Mouse (Mus musculus) limb, embryonic 13.5 days (tissue): ENCODE measurements around the gene Exoc3l2. TPM values are rescaled to one million over a fixed set of nuclear protein-coding genes. Genes with fewer than 3 reads are reported as not detected.

Experiments
- ATAC-seq: fragments of 200-750 bp; cut with Nextera tagmentation; 2 replicates; pipeline ENCODE4 v1.8.0; 2017; ENCODE audit warnings: low read depth, moderate number of reproducible peaks, moderate TSS enrichment; ENCODE audit not compliant: low FRiP score
- H3K27ac ChIP-seq: fragments of 300-500 bp; sonication (generic); 2 replicates; pipeline ENCODE4 v1.5.1; 2015; ENCODE audit warnings: inconsistent platforms, mild to moderate bottlenecking, moderate library complexity
- H3K27me3 ChIP-seq: fragments of 300-500 bp; sonication (generic); 2 replicates; pipeline ENCODE4 v1.6.1; 2015; ENCODE audit warnings: mild to moderate bottlenecking, inconsistent platforms
- H3K36me3 ChIP-seq: fragments of 300-500 bp; sonication (generic); 2 replicates; pipeline ENCODE4 v1.6.1; 2015; ENCODE audit warnings: inconsistent platforms, mild to moderate bottlenecking, moderate library complexity
- H3K4me1 ChIP-seq: fragments of 300-500 bp; sonication (generic); 2 replicates; pipeline ENCODE4 v1.6.1; 2015; ENCODE audit warnings: inconsistent platforms
- H3K4me2 ChIP-seq: fragments of 300-500 bp; sonication (generic); replicated peaks from 2 replicates; pipeline ENCODE4 v1.6.1; 2015; ENCODE audit warnings: inconsistent platforms, mild to moderate bottlenecking, moderate library complexity
- H3K4me3 ChIP-seq: fragments of 300-500 bp; sonication (generic); 2 replicates; pipeline ENCODE4 v1.5.1; 2015; ENCODE audit warnings: moderate library complexity, mild to moderate bottlenecking, inconsistent platforms
- H3K9ac ChIP-seq: fragments of 300-500 bp; sonication (generic); 2 replicates; pipeline ENCODE4 v1.6.1; 2015; ENCODE audit warnings: mild to moderate bottlenecking, inconsistent platforms
- H3K9me3 ChIP-seq: fragments of 300-500 bp; sonication (generic); 2 replicates; pipeline ENCODE4 v1.6.1; 2016; ENCODE audit warnings: inconsistent platforms
- WGBS: fragments of 180-500 bp; shearing (Covaris S2); methylation state at CpG from one replicate; pipeline ENCODE4 v1.1.7; 2015; 5-methylcytosine and 5-hydroxymethylcytosine counted together
- polyA plus RNA-seq: library from polyadenylated mRNA; unstranded; fragments of >200 nt; fragmentation: Nextera tagmentation; extraction: Ambion mirVana; gene quantifications from 2 replicates; pipeline ENCODE4 v1.2.1, GENCODE M21; 2015

Exoc3l2 gene
- polyA plus RNA-seq, 1 experiment from 2014 or later = 1.3 TPM

DNA sequence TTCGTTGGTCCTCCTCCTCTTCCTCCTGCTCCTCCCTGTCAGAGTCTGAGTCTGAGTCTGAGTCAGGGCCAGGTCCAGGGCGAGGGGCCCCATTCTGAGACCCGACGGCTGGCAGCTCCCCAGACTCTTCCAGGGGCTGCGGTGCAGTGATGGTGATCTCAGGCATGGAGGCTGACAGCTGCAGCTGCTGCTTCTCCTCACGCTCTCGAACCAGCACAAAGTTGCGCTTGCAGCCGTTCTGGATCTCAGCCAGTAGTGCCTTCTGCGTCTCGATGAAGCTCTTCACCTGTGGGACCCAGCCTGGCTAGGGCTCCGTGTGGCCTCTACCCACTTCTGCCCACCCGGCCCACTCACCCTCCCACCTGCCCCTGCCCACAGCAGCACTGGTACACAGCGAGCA lies 69.1 kb downstream of the Exoc3l2 start:
- 91% methylated on average over 14 of the region's 14 CpGs for WGBS
- 0 out of 2 replicates have a peak, but pooled peaks have one; percentile 32 for ATAC-seq

DNA sequence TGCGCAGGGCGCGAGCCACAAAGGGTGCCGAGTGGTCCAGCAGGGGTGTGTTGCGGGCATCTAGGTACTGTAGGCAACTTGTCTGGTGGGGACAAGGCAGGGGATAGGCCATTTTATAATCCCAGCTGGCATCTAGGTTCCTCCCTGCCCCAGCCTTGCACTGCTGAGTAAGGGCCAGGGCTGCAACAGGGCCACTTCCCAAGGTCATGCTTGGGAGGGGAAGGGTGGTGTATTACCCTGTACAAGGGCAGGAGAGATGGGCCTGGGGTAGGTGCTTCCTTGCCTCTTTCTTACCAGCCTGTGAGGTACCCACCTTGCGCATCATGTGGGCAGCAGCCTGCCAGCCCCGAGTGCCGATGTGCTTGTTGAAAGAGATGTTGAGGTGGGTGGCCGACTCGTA lies 71.5 kb downstream of the Exoc3l2 start:
- Histone ChIP-seq H3K4me2 (no peak overlapping the region), H3K4me3 (no peak overlapping the region), H3K27me3 (no peaks in the 10 kb centered on the region), H3K4me1 (peaks cover 15% of the 10 kb centered on the region), H3K9me3 (no peaks in the 10 kb centered on the region), H3K27ac (no peak overlapping the region), H3K9ac (no peak overlapping the region), H3K36me3 (peaks cover 63% of the 10 kb centered on the region)
- 93% methylated on average over 10 of the region's 10 CpGs for WGBS
- no peak for ATAC-seq

More for the DNA sequence above, 69.1 kb downstream of the Exoc3l2 start:
- H3K9me3 ChIP-seq = no peaks in the 10 kb centered on the region
- H3K4me3 ChIP-seq = no peak overlapping the region
- H3K27ac ChIP-seq = no peak overlapping the region
- no peak overlapping the region for H3K9ac ChIP-seq
- H3K36me3 ChIP-seq = peaks cover 79% of the 10 kb centered on the region
- no peaks in the 10 kb centered on the region for H3K27me3 ChIP-seq
- H3K4me2 ChIP-seq = no peak overlapping the region
- H3K4me1 ChIP-seq = peaks cover 10% of the 10 kb centered on the region

DNA sequence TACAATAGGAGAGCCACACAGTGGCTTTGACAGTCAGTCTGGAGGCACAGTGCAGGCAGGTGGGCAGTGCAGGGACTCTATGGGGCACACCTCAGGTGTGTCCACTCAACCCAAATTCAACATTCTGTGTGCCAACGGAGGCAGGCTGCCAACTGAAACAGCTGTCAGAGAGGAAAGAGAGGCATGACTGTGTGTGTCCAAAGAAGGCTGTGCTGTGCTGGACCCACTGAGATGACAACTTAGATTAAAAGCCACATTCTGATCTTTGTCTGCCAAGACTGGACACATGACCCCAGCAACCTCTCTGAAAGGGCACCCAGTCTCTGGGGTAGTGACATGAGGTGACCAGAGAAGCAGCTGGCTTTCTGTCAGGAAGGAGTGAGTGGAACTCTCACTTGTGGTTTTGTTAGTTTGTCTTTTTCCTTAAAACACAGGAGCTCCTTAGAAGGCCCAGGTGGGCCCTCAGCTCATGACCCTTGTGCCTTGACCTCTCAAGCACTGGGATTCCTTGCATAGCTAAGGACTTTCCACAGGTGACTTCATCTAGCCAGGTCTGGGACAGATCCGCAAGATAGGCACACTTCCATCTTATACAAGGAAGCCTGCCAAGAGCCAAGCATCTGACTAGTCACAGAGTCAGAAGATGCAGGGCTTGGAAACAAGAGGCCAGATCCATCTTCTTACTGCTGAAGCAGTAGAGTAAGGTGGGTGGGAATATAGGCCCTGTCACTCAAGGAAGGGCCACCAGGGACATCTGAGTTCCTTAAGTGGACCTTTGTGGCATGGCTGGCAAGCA lies 77.8 kb downstream of the Exoc3l2 start:
- Histone ChIP-seq H3K9me3 (no peaks in the 10 kb centered on the region), H3K4me3 (no peak overlapping the region), H3K36me3 (peaks cover under 1% of the 10 kb centered on the region; the same call in 1 of the 2 replicates), H3K4me2 (no peak overlapping the region), H3K4me1 (peaks cover 37% of the 10 kb centered on the region), H3K9ac (no peak overlapping the region), H3K27ac (no peak overlapping the region), H3K27me3 (no peaks in the 10 kb centered on the region)
- ATAC-seq = no peak
- WGBS = 99% methylated on average over 2 of the region's 2 CpGs

DNA sequence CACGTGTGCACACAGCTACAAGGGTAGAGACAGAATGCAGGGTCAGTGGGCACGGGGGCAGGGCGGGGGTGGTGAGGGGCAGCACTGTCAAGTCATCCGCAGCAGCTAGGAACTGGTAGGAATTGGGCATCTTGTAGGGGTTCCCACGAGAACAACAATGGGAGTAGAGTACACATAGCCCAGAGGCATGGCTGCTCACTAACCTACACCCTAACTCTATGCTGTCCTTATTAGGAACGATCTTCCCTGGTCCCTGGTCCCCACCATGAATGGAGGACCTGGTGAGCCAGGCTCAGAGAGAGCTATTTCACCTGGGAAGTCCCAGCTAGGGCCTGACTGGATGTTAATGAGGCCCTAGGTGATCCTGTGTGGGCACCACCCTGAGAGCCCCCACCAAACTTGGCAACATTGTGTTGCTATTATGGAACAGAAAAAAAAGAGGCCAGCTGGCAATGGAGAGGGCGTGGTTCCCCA lies 78.6 kb downstream of the Exoc3l2 start:
- Histone ChIP-seq H3K27ac (no peak overlapping the region), H3K4me3 (no peak overlapping the region), H3K4me2 (no peak overlapping the region), H3K9ac (no peak overlapping the region), H3K36me3 (no peaks in the 10 kb centered on the region; the same call in 1 of the 2 replicates), H3K9me3 (no peaks in the 10 kb centered on the region), H3K27me3 (no peaks in the 10 kb centered on the region), H3K4me1 (peaks cover 39% of the 10 kb centered on the region)
- 82% methylated on average over 7 of the region's 7 CpGs for WGBS
- no peak for ATAC-seq

DNA sequence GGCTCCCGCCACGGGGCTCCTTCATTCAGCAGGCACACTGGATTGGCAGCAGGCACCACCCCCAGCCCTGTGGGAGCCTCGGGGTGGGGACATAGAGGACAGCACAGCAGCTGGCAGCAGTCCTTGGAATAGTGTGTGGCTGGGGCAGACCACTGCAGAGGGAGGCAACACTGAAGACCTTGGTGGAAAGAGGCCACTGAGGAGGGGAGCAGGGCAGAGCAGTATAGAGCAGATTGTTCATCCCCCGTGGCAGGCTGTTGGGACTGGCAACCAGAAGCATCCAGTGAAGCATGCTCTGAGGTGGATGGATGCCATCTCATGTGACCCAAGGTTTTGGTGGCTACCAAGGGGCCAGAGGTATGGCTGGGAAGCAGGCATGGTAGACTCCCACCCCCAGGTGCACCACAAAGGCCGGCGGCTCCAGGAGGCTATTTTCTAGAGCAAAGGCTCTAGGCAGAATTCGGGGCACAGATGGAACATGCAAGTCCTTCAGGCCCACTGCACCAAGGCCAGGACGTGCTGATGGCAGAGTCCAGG lies 79.1 kb downstream of the Exoc3l2 start:
- peak; percentile 60; the same call in 1 of the 2 replicates for ATAC-seq
- Histone ChIP-seq H3K27me3 (no peaks in the 10 kb centered on the region), H3K4me2 (no peak overlapping the region), H3K27ac (no peak overlapping the region), H3K9me3 (no peaks in the 10 kb centered on the region), H3K36me3 (no peaks in the 10 kb centered on the region; the same call in 1 of the 2 replicates), H3K4me3 (no peak overlapping the region), H3K9ac (no peak overlapping the region), H3K4me1 (peaks cover 36% of the 10 kb centered on the region)
- WGBS = 76% methylated on average over 8 of the region's 8 CpGs

DNA sequence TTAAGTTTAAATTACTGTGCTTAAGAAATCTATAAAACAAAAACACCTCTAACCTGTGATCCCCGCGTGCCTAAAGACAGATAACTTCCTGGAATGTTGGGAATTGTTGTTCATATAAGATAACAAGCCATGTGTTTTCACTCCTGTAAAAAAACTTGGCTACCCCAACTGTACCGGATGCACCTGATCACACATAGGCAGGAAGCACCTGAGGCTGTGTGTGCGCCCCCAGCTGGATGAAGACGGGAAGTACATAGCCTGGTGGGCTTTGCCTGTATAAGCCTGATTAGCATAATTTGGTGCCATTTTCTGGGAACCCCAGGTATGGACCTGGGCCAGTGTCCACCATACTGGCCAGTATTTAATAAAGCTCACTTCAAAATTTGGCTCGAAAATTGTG lies 80.5 kb downstream of the Exoc3l2 start:
- no peak overlapping the region for H3K27ac ChIP-seq
- no peaks in the 10 kb centered on the region for H3K36me3 ChIP-seq
- ATAC-seq = no peak
- no peaks in the 10 kb centered on the region for H3K9me3 ChIP-seq
- 49% methylated on average over 6 of the region's 6 CpGs for WGBS
- H3K27me3 ChIP-seq = no peaks in the 10 kb centered on the region
- H3K9ac ChIP-seq = no peak overlapping the region
- H3K4me3 ChIP-seq = no peak overlapping the region
- no peak overlapping the region for H3K4me2 ChIP-seq
- peaks cover 30% of the 10 kb centered on the region for H3K4me1 ChIP-seq

DNA sequence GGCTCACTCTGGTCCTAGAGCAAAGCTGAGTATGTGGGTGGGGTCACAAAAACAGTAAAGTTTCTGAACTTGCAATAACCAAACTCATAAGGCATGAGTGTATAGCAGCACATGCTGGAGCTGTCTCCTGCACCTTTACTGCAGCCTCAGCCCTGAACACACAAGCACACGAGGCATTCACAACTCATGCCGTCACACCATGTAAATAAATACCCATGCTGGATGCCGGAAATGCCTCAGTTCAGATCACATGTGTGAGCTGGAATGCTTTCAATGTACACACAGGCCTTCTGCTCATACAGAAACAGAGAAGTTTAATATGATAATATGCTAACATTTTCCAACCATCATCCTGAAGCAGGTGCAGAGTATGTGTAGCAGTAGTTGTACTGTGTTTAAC lies 82.9 kb downstream of the Exoc3l2 start:
- 0 out of 2 replicates have a peak, but pooled peaks have one; percentile 35 for ATAC-seq
- no peaks in the 10 kb centered on the region for H3K36me3 ChIP-seq
- H3K9ac ChIP-seq = no peak overlapping the region
- H3K27ac ChIP-seq = no peak overlapping the region
- no peak overlapping the region for H3K4me3 ChIP-seq
- WGBS = 57% methylated on average over 3 of the region's 3 CpGs
- no peak overlapping the region for H3K4me2 ChIP-seq
- H3K9me3 ChIP-seq = no peaks in the 10 kb centered on the region
- H3K27me3 ChIP-seq = no peaks in the 10 kb centered on the region
- peaks cover 30% of the 10 kb centered on the region for H3K4me1 ChIP-seq

Other genes with a start within 250 kb of the Exoc3l2 start
- gene Opa3, start 235.0 kb upstream of the Exoc3l2 start, polyA plus RNA-seq = 35.2 and 35.7 TPM in 2 replicates
- 68.9 and 69.0 TPM in 2 replicates for gene Vasp, start 191.5 kb upstream of the Exoc3l2 start, polyA plus RNA-seq
- not detected in 2 replicates for gene Ppm1n, start 183.3 kb upstream of the Exoc3l2 start, polyA plus RNA-seq
- 20.2 and 20.9 TPM in 2 replicates for gene Rtn2, start 180.7 kb upstream of the Exoc3l2 start, polyA plus RNA-seq
- gene Fosb, start 153.3 kb upstream of the Exoc3l2 start, polyA plus RNA-seq = 0.23 and 0.27 TPM in 2 replicates
- gene Ercc1, start 118.6 kb upstream of the Exoc3l2 start, polyA plus RNA-seq = 89.1 and 96.4 TPM in 2 replicates
- 29.9 and 31.8 TPM in 2 replicates for gene Cd3eap, start 103.8 kb upstream of the Exoc3l2 start, polyA plus RNA-seq
- 9.0 and 9.6 TPM in 2 replicates for gene Ppp1r13l, start 103.6 kb upstream of the Exoc3l2 start, polyA plus RNA-seq
- 18.2 and 18.3 TPM in 2 replicates for gene Ercc2, start 81.3 kb upstream of the Exoc3l2 start, polyA plus RNA-seq
- gene Klc3, start 59.2 kb upstream of the Exoc3l2 start, polyA plus RNA-seq = 8.3 and 8.6 TPM in 2 replicates
- 3.2 and 4.7 TPM in 2 replicates for gene Ckm, start 58.6 kb upstream of the Exoc3l2 start, polyA plus RNA-seq
- gene Mark4, start 4.5 kb upstream of the Exoc3l2 start, polyA plus RNA-seq = 9.8 and 10.3 TPM in 2 replicates
- gene Bloc1s3, start 45.0 kb downstream of the Exoc3l2 start, polyA plus RNA-seq = 2.5 TPM in 2 replicates
- gene Trappc6a, start 45.1 kb downstream of the Exoc3l2 start, polyA plus RNA-seq = 67.5 and 67.8 TPM in 2 replicates
- gene Nkpd1, start 54.5 kb downstream of the Exoc3l2 start, polyA plus RNA-seq = 0.10 and 0.11 TPM in 2 replicates
- gene Ppp1r37, start 99.7 kb downstream of the Exoc3l2 start, polyA plus RNA-seq = 22.4 and 26.2 TPM in 2 replicates
- 0.36 and 0.73 TPM in 2 replicates for gene Zfp296, start 114.0 kb downstream of the Exoc3l2 start, polyA plus RNA-seq
- 167 and 179 TPM in 2 replicates for gene Gemin7, start 114.3 kb downstream of the Exoc3l2 start, polyA plus RNA-seq
- 62.2 and 64.6 TPM in 2 replicates for gene Clasrp, start 141.2 kb downstream of the Exoc3l2 start, polyA plus RNA-seq
- 9.1 and 9.6 TPM in 2 replicates for gene Relb, start 166.1 kb downstream of the Exoc3l2 start, polyA plus RNA-seq
- 75.9 and 77.4 TPM in 2 replicates for gene Clptm1, start 201.7 kb downstream of the Exoc3l2 start, polyA plus RNA-seq
- gene Apoc2, start 214.6 kb downstream of the Exoc3l2 start, polyA plus RNA-seq = 1.1 and 1.7 TPM in 2 replicates
- gene Gm44805, start 218.1 kb downstream of the Exoc3l2 start, polyA plus RNA-seq = 0.64 TPM in 1 of 2 replicates, not detected in the other
- gene Apoc4, start 218.1 kb downstream of the Exoc3l2 start, polyA plus RNA-seq = not detected in 2 replicates
- 8.9 and 10.3 TPM in 2 replicates for gene Apoc1, start 229.3 kb downstream of the Exoc3l2 start, polyA plus RNA-seq
- gene Apoe, start 235.9 kb downstream of the Exoc3l2 start, polyA plus RNA-seq = 236 and 241 TPM in 2 replicates